Mouse (Mus musculus) limb, embryonic 15.5 days (tissue): ENCODE measurements around the gene Fyb. TPM values are rescaled to one million over a fixed set of nuclear protein-coding genes. Genes with fewer than 3 reads are reported as not detected.
A peak's percentile ranks its signal among the peaks of the same experiment; 100 is the strongest.

Source experiments
- ATAC-seq: fragments of 200-750 bp; cut with Nextera tagmentation; 2 replicates; pipeline ENCODE4 v1.8.0; 2017; ENCODE audit warnings: low read depth, moderate TSS enrichment; ENCODE audit not compliant: insufficient number of reproducible peaks, low FRiP score, low TSS enrichment
- H3K27ac ChIP-seq: fragments of 300-500 bp; sonication (generic); 2 replicates; pipeline ENCODE4 v1.5.1; 2015; ENCODE audit warnings: moderate library complexity, mild to moderate bottlenecking, inconsistent platforms
- H3K27me3 ChIP-seq: fragments of 300-500 bp; sonication (generic); 2 replicates; pipeline ENCODE4 v1.6.1; 2015; ENCODE audit warnings: inconsistent platforms
- H3K36me3 ChIP-seq: fragments of 300-500 bp; sonication (generic); 2 replicates; pipeline ENCODE4 v1.6.1; 2015; ENCODE audit warnings: inconsistent platforms
- H3K4me1 ChIP-seq: fragments of 300-500 bp; sonication (generic); 2 replicates; pipeline ENCODE4 v1.6.1; 2015; ENCODE audit warnings: inconsistent platforms
- H3K4me2 ChIP-seq: fragments of 300-500 bp; sonication (generic); 2 replicates; pipeline ENCODE4 v1.6.1; 2015; ENCODE audit warnings: mild to moderate bottlenecking, inconsistent platforms
- H3K4me3 ChIP-seq: fragments of 300-500 bp; sonication (generic); 2 replicates; pipeline ENCODE4 v1.5.1; 2015; ENCODE audit warnings: mild to moderate bottlenecking, inconsistent platforms
- H3K9ac ChIP-seq: fragments of 300-500 bp; sonication (generic); 2 replicates; pipeline ENCODE4 v1.6.1; 2015; ENCODE audit warnings: inconsistent platforms
- H3K9me3 ChIP-seq: fragments of 300-500 bp; sonication (generic); 2 replicates; pipeline ENCODE4 v1.6.1; 2016; ENCODE audit warnings: inconsistent platforms
- WGBS: fragments of 180-500 bp; shearing (Covaris S2); methylation state at CpG from one replicate; pipeline ENCODE4 v1.1.7; 2015; 5-methylcytosine and 5-hydroxymethylcytosine counted together
- polyA plus RNA-seq: library from polyadenylated mRNA; unstranded; fragments of >200 nt; fragmentation: Nextera tagmentation; extraction: Ambion mirVana; gene quantifications from 2 replicates; pipeline ENCODE4 v1.2.1, GENCODE M21; 2015

The Fyb gene
- polyA plus RNA-seq, 1 experiment from 2014 or later: 10.3 TPM

DNA sequence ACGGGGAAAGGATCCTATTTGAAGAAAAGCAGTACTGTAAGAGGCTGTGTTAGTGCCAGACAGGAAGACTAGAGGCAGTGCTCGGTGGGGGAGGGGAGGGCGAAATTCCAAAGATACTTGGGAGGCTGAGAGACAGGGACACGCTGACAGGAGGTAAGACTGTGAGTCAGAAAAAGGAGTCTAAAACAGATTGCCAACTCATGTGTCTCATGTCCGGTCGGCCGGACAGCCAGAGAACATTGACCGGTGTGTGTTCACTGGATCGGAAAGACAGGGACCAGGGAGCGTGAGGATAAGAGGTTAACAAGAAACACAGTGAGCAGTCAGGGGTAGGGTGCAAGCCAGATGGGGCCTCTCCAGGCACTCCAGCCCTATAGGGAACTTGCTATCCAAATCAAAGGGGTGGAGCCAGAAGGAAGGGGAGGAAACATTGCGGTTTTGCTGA is 42.3 kb downstream of the Fyb start:
- peak; percentile 67 for ATAC-seq
- H3K9me3 ChIP-seq: no peaks in the 10 kb centered on the region
- H3K27me3 ChIP-seq: no peaks in the 10 kb centered on the region
- no peaks in the 10 kb centered on the region for H3K36me3 ChIP-seq
- no peak overlapping the region for H3K9ac ChIP-seq
- H3K4me2 ChIP-seq: peak overlapping the region; percentile 26; the same call in 1 of the 2 replicates
- peaks cover 4% of the 10 kb centered on the region; the same call in 1 of the 2 replicates for H3K4me1 ChIP-seq
- no peak overlapping the region for H3K4me3 ChIP-seq
- 24% methylated on average over 11 of the region's 11 CpGs for WGBS
- no peak overlapping the region for H3K27ac ChIP-seq

DNA sequence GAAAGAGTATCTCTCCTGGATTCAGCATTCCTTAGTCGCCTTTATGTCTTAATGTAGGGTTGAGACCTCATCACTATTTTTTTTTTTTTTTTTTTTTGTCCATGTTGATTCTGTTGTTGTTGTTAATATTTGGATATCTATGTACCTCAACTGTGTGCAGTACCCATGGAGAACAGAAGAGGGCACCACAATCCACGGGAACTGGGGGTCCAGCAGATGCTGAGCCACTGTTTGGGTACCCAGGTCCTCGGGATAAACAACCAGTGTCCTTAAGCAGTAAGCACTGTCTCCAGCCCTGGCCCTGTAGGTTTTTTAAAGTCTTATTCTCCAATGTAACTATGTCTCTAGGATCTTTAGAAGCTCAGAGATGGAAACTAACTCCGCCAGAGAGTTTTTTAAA is 43.2 kb downstream of the Fyb start:
- H3K9ac ChIP-seq: no peak overlapping the region
- H3K4me2 ChIP-seq: no peak overlapping the region
- peaks cover 7% of the 10 kb centered on the region; the same call in 1 of the 2 replicates for H3K4me1 ChIP-seq
- ATAC-seq: no peak
- WGBS: 95% methylated on average over 4 of the region's 4 CpGs
- H3K27me3 ChIP-seq: no peaks in the 10 kb centered on the region
- H3K36me3 ChIP-seq: no peaks in the 10 kb centered on the region
- no peaks in the 10 kb centered on the region for H3K9me3 ChIP-seq
- H3K4me3 ChIP-seq: no peak overlapping the region
- no peak overlapping the region for H3K27ac ChIP-seq

DNA sequence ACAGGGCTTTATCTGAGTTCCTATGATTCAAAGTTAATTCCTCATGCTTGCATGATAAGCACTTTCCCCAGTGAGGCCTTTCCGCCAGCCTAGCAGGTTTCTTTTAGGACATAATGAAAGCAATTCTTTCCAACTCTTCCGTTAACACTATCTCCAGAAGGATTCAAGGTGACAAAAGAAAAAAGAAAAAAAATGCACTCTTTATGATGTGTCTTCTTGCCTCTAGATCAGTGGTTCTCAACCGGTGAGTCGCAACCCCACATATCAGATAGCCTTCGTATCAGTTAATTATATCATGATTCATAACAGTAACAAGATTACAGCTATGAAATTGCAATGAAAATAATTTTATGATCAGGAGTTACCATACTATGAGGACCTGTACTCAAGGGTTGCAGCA is 45.3 kb downstream of the Fyb start:
- no peaks in the 10 kb centered on the region for H3K36me3 ChIP-seq
- no peak for ATAC-seq
- WGBS: 91% methylated on average over 5 of the region's 5 CpGs
- H3K4me2 ChIP-seq: no peak overlapping the region
- no peak overlapping the region for H3K27ac ChIP-seq
- no peaks in the 10 kb centered on the region for H3K27me3 ChIP-seq
- H3K4me3 ChIP-seq: no peak overlapping the region
- H3K4me1 ChIP-seq: peaks cover 9% of the 10 kb centered on the region; the same call in 1 of the 2 replicates
- no peak overlapping the region for H3K9ac ChIP-seq
- no peaks in the 10 kb centered on the region for H3K9me3 ChIP-seq

DNA sequence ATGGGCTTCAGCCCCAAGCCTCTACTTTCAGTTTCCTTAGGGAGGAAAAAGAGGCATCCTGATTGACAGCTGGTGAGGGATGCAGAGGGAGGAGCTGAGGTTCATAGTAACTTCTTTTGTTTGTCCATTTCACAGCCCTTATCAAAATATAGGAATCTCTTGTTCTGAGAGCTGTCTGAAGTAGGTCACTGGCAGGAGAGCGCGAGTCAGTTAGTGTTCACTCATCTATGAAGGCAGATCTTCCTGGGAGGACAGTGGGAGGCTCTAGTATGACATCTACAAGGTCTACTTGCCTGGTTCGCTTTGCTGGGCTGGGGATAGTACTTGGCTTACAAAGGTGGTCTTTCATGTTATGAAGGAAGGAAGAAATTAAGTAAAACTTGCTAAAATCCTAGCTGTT is 46.0 kb downstream of the Fyb start:
- Histone ChIP-seq H3K27me3 (no peaks in the 10 kb centered on the region), H3K4me1 (peaks cover 9% of the 10 kb centered on the region; the same call in 1 of the 2 replicates), H3K4me3 (no peak overlapping the region), H3K4me2 (no peak overlapping the region), H3K9ac (no peak overlapping the region), H3K9me3 (no peaks in the 10 kb centered on the region), H3K36me3 (no peaks in the 10 kb centered on the region), H3K27ac (no peak overlapping the region)
- 93% methylated on average over 3 of the region's 3 CpGs for WGBS
- ATAC-seq: no peak

DNA sequence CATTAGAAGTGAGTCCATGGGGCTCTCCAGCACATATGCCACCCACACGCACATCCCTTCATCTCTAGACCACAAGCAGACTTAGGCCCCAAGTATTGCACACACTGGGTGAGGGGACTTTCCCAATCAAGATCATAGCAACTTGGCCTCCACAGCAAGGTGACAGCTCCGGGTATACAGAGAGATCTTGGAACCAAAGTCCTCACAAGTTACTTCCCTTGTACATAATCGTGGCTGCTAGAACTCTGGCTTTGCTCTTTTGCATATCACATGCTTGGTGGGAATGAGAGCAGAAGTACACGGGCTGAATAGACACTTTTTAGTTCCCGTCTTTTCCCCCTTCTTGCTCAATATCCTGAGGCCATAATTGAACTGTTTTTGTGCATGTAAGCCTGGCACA is 46.4 kb downstream of the Fyb start:
- Histone ChIP-seq H3K9ac (no peak overlapping the region), H3K27ac (no peak overlapping the region), H3K27me3 (no peaks in the 10 kb centered on the region), H3K4me2 (no peak overlapping the region), H3K9me3 (no peaks in the 10 kb centered on the region), H3K4me1 (peaks cover 10% of the 10 kb centered on the region; the same call in 1 of the 2 replicates), H3K4me3 (no peak overlapping the region), H3K36me3 (no peaks in the 10 kb centered on the region)
- no peak for ATAC-seq
- 57% methylated on average over 5 of the region's 5 CpGs for WGBS

DNA sequence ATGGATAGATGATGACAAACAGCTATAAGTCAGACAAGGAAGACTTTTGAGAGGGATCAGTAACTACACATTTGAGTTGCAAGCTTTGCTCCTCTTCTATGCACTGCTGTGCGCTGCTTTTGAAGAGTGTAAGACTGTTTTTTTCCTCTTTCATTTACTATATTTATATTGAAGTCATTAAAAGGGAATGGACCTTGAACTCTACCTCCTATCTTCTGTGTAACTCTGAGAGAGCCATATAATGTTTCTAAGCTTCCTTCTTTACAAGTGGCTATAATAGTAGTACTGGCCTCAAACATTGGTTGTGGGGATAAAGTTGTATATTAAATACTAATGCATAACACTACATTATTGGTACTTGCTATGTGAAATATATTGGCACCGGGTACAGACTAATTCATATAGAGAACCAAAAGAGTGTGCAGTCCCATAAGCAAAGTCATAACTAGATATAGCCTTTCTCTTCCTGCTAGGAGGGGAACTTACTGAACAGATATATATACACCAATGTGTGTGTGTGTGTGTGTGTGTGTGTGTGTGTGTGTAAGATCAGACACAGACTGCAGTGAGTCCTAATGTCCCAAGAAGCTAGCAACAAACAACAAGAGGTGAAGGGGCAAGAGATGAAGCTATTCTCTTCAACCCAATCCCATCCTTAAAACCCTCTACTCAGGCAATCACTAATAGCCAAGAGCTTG is 47.7 kb downstream of the Fyb start:
- no peak overlapping the region for H3K4me2 ChIP-seq
- no peak overlapping the region for H3K4me3 ChIP-seq
- peaks cover 10% of the 10 kb centered on the region; the same call in 1 of the 2 replicates for H3K4me1 ChIP-seq
- no peaks in the 10 kb centered on the region for H3K36me3 ChIP-seq
- H3K9me3 ChIP-seq: no peaks in the 10 kb centered on the region
- H3K9ac ChIP-seq: no peak overlapping the region
- no peak for ATAC-seq
- no peaks in the 10 kb centered on the region for H3K27me3 ChIP-seq
- no peak overlapping the region for H3K27ac ChIP-seq
- WGBS: 80% methylated on average over 2 of the region's 2 CpGs

DNA sequence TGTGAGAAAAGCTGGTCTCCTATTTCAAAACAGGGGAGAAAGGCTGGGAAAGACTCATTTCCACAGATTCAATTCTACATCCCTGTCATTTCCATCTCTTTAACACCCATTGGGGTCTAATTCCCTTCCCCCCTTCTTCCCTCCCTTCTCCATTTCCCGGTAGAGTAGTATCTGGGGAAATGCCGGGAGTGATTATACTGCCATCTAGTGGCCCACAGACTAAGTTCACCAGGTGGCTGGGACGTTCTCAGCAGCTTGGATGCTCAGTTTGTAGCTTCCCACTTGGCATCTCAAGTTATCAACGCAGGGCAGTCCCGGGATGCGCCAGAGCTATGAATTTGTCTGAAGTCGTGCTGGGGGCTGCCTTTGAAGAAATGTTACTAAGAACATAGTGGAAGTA is 48.2 kb downstream of the Fyb start:
- H3K9ac ChIP-seq: no peak overlapping the region
- no peaks in the 10 kb centered on the region for H3K27me3 ChIP-seq
- no peak for ATAC-seq
- H3K4me2 ChIP-seq: no peak overlapping the region
- H3K9me3 ChIP-seq: no peaks in the 10 kb centered on the region
- H3K36me3 ChIP-seq: no peaks in the 10 kb centered on the region
- H3K4me3 ChIP-seq: no peak overlapping the region
- 8% methylated on average over 7 of the region's 7 CpGs for WGBS
- H3K27ac ChIP-seq: no peak overlapping the region
- H3K4me1 ChIP-seq: peaks cover 10% of the 10 kb centered on the region; the same call in 1 of the 2 replicates

DNA sequence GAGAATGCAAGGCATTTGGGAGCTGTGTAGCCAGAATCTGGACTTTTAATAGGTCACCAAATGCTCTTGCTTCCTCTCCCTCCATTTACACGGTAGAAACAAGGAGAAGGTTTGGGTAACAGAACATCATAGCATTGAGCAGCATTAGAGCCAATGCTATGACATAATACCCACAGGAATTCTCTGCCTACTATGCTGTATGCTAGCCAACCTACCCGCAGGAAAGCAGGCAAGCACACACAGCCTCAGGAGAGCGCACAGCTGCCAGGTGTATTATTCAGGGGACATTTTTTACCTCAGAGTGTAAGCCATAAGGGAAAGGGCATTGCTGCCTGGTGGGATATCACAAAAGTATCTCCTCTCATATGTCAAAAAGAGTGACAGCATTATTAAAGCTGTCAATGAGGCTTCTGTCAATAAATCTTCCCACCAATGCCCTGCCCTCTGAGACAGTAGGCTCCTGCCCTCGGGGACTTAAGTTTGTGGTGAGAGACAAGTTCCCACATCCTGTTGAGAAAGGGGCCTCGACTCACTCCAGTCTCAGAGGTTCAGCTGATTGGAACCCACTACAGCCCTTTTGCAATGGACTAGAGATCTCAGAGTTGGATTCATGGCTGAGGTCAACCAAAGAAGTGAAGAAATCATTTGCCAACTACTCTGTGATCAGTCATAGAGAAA is 51.8 kb downstream of the Fyb start:
- H3K4me1 ChIP-seq: peaks cover 15% of the 10 kb centered on the region
- H3K27me3 ChIP-seq: no peaks in the 10 kb centered on the region
- H3K9ac ChIP-seq: no peak overlapping the region
- no peak overlapping the region for H3K4me2 ChIP-seq
- no peak overlapping the region for H3K4me3 ChIP-seq
- H3K27ac ChIP-seq: no peak overlapping the region
- H3K36me3 ChIP-seq: no peaks in the 10 kb centered on the region
- ATAC-seq: no peak
- no peaks in the 10 kb centered on the region for H3K9me3 ChIP-seq
- 24% methylated on average over 5 of the region's 5 CpGs for WGBS

DNA sequence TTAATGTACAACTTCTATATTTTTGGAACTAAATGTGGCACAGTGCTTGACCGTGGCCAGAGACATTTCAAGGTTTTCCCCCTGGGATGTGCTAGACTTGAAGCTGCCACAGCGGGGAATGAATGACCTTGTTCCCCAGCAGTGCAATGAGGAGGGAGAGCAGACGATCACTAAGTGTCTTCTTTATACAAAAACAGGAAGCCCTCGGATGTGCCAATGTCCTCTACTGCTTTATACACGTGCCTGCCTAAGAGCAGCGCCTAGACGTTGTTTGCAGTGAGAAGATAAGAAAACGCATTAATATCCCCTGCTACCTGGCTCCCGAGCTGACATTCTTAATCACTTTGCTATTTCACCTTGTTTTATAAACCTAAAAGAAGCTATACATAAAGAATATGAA is 55.3 kb downstream of the Fyb start:
- Histone ChIP-seq H3K36me3 (no peaks in the 10 kb centered on the region), H3K4me1 (peaks cover 22% of the 10 kb centered on the region), H3K27ac (no peak overlapping the region), H3K4me3 (no peak overlapping the region), H3K9ac (no peak overlapping the region), H3K9me3 (no peaks in the 10 kb centered on the region), H3K4me2 (no peak overlapping the region), H3K27me3 (no peaks in the 10 kb centered on the region)
- no peak for ATAC-seq
- WGBS: 70% methylated on average over 9 of the region's 9 CpGs

DNA sequence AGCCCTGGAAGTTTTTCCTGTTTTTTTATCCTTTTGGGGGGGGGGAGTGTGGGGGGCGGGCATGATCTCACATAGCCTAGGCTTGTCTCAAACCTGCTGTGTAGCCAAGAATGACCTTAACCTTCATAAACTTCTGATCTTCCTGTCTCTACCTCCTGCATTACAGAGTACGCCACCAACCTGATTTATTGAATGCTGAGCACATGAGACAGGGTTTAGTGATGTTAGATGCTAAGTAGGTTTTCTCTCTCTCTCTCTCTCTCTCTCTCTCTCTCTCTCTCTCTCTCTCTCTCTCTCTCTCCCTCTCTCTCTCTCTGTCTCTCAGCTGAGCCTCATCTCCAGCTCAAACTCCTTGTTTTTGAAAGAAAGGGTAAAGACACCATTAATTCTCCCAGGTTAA is 56.0 kb downstream of the Fyb start:
- no peak for ATAC-seq
- H3K9me3 ChIP-seq: no peaks in the 10 kb centered on the region
- 53% methylated on average over 2 of the region's 2 CpGs for WGBS

DNA sequence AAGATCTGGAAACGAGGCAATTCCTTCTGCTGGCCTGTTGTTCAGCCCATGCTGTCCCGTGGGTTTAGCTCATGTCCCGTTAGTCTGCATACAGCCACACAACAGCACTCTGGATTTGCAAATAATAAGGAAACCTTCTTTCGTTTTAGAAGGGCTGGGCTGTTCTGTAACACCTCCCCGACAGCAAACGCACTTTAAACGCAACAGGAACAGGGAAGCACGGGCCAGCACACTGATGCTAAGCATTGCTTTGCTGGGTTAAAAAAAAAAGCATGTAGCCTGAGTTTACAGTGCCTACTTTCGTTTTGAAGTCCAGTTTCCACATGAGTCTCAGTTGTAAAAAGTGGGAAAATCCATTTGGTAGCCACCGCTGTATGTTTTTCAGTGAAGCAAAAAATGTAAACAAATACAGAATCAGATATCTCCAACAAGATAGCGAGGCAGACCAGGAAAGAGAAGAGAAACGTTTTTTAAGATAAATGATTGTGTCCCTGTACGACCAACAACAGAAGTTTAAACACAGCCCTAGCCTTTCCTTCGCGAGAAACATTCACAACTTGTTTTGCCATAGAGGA is 56.6 kb downstream of the Fyb start:
- Histone ChIP-seq H3K4me3 (0 out of 2 replicates have a peak overlapping the region, but pooled peaks have one; percentile 2), H3K9ac (no peak overlapping the region), H3K36me3 (no peaks in the 10 kb centered on the region), H3K27me3 (no peaks in the 10 kb centered on the region), H3K27ac (peak overlapping the region; percentile 75), H3K9me3 (no peaks in the 10 kb centered on the region), H3K4me1 (peaks cover 19% of the 10 kb centered on the region), H3K4me2 (peak overlapping the region; percentile 30)
- no peak for ATAC-seq
- WGBS: 48% methylated on average over 15 of the region's 15 CpGs

More for the DNA sequence above, 56.0 kb downstream of the Fyb start:
- peaks cover 22% of the 10 kb centered on the region for H3K4me1 ChIP-seq
- peak overlapping the region; percentile 75; the same call in 1 of the 2 replicates for H3K27ac ChIP-seq
- no peak overlapping the region for H3K9ac ChIP-seq
- no peak overlapping the region for H3K4me2 ChIP-seq
- H3K36me3 ChIP-seq: no peaks in the 10 kb centered on the region
- no peaks in the 10 kb centered on the region for H3K27me3 ChIP-seq
- H3K4me3 ChIP-seq: no peak overlapping the region

DNA sequence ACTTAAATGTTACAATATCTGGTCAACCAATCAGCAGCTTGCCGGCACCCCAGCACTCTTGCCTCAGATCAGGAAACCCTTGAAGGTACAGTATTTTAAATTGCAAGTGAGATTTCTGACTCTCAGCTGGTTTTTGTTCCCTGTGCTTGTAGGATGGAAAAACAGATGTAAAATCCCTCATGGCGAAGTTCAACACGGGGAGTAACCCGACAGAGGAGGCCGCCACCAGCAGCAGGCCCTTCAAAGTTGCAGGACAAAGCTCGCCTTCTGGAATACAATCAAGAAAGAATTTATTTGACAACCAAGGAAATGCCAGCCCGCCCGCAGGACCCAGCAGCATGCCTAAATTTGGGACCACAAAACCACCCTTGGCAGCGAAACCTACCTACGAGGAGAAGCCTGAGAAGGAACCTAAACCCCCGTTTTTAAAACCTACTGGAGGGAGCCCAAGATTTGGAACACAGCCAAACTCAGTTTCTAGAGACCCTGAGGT is 57.2 kb downstream of the Fyb start:
- Histone ChIP-seq H3K4me2 (peak overlapping the region; percentile 30), H3K27me3 (no peaks in the 10 kb centered on the region), H3K4me3 (no peak overlapping the region), H3K9me3 (no peaks in the 10 kb centered on the region), H3K27ac (peak overlapping the region; percentile 75), H3K4me1 (peaks cover 17% of the 10 kb centered on the region), H3K36me3 (no peaks in the 10 kb centered on the region), H3K9ac (no peak overlapping the region)
- ATAC-seq: peak; percentile 55
- WGBS: 42% methylated on average over 11 of the region's 11 CpGs
